Mouse (Mus musculus) cerebellum, adult 9-10 months (tissue): ENCODE results near the gene Lrr1.

Experiments
- DNase-seq: peaks from one replicate; pipeline ENCODE4 v3.0.0; 2022

The Lrr1 gene

DNA sequence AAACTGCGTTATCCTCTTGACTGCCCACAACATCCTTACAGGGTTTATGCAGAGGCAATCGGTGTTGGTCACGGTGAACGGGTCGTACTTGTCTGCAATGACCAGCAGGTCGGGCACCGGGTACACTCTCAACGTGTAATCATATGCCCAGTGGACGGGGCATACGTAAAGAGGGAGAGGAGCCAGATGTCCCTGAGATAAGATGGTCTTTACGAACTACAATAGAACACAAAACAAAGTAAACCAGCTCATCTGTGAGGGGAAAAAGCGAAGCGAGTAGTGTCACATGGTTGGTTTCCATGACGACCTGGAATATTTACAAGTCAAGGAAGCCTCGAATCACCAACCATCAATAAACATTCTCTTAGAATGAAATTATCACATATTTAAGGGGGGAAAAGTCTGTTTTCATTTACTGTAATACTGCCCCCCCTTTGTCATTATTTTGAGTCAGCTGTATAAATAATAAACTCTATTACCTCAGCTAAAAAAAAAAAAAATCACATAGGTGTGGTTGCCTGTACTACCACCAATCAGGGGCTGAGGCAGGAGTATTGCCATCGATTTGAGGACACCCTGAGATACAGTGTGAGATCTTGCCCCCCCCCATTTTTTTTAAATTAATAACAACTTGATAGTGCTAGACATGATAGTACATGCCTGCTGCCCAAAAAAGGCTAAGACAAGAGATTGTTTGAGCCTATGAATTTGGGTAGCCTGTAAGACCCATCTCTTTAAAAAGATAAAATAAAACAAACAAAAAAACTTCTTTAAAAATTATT is 35.6 kb downstream of the Lrr1 start, which contains the start of gene Gm49384:
Gene Gm49384, minus strand, starts transcription at position 216 of the 782 bp plus-strand sequence.
- DNase-seq = no peak

DNA sequence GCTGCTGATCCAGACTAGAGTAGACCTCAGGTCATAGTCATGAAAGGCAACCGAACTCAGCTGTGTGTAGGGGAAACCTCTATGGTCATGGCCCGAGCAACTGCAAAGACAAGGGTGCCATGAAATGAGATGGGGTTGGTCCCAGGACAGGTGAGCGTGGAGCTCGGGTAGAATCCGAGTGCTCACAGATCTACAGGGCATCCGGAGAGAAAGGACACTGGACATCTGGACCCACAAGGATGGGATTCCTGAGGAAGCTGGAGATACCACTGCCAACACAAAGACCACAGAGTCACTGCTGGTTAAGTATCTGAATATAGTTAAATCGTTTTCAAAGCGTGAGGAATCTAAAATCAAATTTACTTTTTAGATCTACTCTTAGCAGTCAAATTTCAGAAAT is 38.8 kb downstream of the Lrr1 start:
- no peak for DNase-seq

DNA sequence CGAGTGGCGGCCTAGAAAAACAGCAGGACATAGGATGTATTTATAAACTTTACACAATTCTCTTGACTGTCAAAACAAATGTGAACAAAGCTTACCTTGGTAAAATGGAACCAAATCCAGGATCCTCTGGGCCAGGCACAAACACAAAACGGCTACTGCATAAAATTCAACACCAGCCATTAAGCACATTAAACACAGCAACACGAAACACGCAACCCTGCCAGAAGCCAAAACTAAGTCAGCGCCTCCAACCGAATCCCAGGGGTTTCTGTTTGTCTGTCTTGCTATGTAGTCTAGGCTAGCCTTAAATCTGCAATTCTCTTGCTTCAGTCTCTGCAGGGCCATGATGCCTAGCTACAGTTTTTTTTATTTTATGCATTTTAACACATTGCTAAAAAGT is 39.3 kb downstream of the Lrr1 start:
- DNase-seq = no peak

DNA sequence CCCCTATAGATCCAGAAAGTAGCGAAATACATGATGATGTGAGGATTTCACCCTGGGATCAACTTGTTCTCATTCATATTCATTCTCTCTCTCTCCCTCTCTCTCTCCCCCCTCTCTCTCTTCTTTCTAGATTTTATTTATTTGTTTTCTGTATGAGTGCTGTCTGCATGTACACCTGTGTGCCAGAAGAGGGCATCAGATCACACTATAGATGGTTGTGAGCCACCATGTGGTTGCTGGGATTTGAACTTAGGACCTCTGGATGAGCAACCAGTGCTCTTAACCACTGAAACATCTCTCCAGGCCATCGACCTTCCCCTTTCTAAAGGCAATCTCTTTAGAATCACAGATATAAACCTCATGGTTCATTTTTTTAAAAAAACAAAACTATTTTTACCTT is 39.9 kb downstream of the Lrr1 start:
- no peak for DNase-seq

DNA sequence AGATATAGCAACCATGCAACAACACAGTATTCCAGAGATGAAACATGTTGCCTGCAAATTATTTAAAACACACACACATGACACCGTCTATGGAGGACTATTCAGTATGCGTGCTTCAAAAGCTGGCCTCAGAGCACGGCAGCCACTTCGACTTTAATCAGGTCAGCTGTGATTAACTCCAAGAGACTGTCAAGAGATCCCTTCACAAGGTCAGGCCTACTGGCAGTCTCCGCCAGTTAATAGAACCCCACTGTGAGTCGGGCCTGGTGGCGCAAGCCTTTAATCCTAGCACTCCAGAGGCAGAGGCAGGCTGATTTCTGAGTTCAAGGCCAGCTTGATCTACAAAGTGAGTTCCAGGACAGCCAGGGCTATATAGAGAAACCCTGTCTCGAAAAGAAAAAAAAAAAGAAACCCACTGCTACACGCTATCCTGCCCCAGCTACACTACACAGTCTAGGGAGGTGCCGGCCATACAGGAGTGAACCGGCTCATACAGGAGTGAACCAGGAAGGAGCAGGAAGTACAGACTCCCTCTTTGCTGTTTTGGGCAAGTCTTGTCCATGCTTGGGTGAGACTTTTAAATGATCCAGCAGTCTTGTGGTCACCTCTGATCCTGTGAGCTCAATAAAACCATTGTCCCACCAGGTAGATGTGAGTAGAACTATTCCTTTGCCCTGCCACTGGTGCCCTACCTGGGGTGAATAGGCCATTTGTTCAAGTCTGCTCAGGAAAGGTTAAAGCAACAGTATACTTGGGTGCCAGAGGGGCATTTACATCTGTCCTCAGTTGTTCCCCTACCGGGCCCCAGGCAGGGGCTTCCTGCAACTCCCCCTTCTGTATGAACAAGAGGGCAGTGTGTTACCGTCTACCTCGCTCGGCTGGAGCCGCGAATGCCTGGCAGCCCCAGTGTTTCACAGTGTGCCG is 41.7 kb downstream of the Lrr1 start:
- DNase-seq = no peak

DNA sequence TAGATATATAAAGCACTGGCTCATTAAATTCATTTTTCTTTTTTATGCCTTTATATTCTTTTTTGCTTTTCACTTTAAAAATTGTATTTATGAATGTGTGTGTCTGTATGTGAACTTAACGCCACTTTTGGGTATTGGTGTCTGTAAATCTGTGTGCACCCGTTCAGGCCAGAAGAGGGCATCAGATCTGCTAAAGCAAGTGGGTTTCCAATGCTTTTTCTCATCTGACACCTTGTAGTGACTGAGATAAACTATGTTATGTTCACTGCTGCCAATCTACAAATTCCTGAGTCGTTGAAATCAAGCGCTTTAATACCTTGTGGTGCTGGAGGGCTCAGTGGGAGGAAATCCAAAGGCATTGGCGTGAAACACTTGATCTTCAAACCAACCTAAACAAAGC is 42.4 kb downstream of the Lrr1 start:
- DNase-seq = no peak

DNA sequence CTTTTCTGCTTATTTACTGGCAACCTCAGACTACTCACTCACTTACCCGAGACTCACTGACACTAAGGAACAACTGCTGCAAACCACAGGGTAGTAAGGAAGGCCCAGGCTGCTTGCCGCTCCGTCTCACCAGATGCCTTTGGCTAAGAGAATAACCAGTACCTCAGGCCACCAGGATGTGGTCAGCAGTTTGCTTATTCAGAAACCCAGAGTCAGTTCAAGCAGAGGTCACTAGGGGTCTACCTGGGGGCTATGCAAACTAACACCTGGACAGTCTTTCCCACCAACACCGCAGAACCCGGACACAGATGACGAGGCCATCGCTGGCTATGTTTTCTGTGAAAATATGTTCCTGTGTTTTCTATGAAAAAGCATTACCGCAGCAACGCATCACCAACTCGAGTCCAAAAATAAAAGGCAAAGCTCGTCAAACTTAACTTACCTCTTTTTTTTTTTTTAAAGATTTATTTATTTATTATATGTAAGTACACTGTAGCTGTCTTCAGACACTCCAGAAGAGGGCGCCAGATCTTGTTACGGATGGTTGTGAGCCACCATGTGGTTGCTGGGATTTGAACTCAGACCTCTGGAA is 44.7 kb downstream of the Lrr1 start:
- no peak for DNase-seq

DNA sequence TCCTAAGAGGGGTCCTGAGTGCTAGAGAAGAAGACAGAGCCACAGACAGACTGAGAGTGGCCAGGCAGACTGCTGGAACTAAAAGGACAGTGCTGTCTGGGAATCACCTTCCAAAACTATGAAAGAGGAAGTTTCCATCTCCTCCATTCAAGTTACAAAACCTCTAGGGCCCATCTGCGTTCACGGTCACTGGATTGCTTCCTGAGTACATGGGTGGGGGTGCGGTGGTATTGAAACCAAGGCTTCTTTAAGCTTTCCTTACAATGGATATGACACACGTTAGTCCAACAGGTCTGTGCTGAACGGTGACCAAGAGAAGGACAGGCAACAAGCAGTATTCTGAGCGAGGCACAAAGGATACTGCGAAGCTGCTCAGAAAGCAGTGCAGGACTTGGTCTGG is 45.8 kb downstream of the Lrr1 start:
- DNase-seq = no peak

DNA sequence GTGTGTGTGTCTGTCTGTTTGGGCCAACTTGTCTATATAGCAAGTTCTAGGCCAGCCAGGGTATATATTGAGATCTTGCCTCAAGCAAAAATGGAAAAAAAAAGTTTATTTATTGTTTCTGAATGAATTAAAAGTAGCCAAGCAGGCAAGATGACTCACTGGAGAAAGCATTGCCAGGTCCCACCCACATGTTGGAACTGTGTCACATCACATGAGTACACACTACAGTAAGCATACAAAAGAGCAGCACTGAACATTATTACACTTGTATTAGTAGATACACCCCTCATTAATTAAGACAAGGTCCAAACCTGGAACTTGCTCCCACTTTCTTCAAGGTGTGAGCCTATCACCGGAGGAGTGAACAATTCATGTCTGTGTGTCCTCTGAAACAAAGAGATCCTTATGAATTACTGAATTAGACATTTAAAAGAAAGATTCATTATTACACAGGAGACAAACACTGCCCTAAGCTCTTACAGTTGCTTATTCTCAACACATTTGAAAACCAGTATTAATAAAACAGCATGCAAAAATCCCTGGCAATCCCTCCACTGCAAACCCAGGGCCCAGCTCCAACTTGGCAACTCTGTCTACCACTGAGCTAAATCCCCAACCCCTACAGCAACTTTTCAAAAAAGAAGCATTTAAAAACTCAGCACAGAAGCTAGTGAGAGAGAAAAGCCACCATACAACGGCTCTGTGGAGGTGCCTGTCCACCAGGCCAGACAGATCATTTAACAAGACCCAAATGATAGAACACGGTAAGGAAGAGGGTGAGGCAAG is 46.6 kb downstream of the Lrr1 start:
- no peak for DNase-seq

DNA sequence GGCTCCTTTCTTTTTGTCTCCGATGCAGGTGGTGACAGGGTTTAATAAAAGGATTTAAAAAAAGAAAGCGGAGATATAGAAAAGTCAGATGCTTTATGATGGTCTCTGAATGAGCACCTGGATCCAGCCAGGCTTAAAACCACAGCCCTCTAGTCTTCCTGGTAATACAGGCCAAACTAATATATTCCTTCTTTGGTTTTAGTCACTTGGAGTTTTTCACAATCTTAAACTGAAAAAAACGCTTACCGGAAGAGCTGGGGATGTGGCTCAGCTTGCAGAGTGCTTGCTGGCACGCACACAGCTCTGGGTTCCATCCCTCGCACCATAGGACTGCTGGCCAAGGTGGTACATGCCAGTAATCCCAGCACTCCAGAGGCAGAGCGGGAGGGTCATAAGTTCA is 48.0 kb downstream of the Lrr1 start:
- no peak for DNase-seq

DNA sequence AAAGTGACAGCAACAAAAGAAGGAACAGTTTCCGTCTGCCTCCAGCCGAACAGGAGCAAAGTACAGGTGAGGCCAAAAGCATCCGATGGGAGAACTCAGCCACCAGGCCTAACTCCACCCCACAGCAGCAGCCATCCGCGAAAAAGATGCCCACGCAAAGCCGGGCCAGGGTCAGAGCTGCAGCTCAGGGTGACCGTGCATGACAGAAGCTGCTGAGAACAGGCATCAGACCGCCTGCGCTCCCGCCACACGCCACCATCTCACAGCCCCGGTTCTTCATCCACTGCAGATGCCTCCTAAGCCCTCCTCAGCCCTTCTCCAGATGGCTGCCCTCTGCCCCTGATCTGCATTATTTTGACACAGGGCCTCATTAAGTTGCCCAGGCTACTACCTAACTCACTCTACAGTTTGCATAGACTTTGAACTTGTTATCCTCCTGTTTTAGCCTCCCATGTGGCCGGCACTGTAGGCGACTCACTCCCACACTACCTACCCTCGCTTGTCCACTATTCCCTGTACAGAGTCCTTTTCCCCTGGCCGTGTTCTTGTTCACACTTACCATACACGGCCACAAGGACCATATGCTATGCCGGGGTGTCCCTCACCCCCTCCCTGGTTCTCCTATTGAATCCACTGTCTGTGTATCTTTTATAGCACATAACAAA is 52.1 kb downstream of the Lrr1 start:
- DNase-seq = no peak

DNA sequence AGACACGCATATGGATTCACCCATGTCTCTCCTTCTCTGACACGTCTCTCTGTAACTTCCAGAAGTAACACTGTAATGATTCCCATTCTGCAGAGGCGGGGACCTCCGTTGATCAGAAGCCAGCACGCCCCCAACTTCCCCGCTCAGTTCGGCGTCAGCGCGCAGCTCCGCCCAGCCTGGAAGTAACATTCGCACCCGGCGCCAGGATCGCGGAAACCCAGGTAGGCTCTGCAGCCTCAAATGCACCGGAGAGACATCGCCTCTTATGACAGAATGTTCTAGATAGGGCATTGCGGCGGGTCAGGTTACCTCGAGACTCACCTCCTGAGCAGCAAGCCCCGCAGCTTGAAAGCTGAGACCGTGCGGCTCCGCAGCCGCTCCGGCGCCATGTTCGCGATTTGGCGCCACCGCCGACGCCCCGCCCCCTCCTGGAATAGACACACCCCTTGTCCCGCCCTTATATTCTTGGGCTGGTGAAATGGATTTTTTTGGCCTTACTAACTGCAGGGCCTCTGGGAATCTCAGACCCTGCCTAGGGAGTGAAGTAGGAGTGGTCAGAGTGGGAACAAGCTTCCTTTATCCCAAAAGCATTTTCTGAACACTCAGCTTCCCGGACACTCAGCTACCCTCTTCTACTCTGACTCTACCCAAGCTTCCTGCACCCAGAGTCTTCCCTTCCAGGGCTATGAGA is 59.3 kb downstream of the Lrr1 start, which contains the start of gene Pole2:
Gene Pole2, minus strand, starts transcription at position 420 of the 691 bp plus-strand sequence.
- DNase-seq = peak; percentile 81
